9 mouse cellular contexts compared by ENCODE assay signal in the genomic region with DNA sequence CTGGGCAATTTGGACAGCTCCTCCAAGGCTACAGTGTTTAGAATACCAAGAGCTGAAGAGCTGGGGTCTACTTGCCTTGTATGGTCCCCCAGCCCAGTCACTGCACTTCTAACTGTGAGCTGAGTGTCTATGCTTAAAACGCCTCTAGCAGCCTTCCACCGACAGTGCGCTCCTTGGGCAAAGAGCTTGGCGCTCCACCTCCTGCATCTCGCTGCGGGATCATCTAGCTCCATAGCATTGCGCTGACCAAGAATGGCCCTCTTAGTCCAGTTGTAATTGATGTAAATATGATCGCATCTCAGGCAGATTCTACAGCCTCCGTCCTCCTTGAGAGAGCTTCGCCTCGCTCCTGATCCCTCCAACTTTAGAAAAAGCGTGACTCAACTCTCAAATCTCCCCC. TPM values are rescaled to one million over a fixed set of nuclear protein-coding genes. Genes with fewer than 3 reads are reported as not detected.
DNase-seq lines count a peak whose midpoint lies in the region; TF ChIP-seq lines count a peak whose summit lies in the region.
"Had no signal": no experiment of that assay in that cellular context is flagged by ENCODE, and none has a peak within 500 bp of the region (broad histone marks: within the 10 kb centered on the region; RNA-seq: fewer than 3 reads in every experiment).

No protein-coding gene starts in this region.

- peak overlapping the region; percentile 66 for H3K4me3 ChIP-seq in layer of hippocampus, adult 2 months
- peak overlapping the region; percentile 58 for H3K4me3 ChIP-seq in cortical plate, adult 2 months (ENCODE audit: insufficient read depth, low read length)

- TF ChIP-seq CTCF in layer of hippocampus, adult 2 months (conservative IDR thresholded peaks at IDR 0.05): no peak
- TF ChIP-seq CTCF in cortical plate, adult 2 months (IDR thresholded peaks at IDR 0.05; ENCODE audit: extremely low read depth, insufficient read depth, low read length): no peak

- 0 out of 2 replicates have a peak, but pooled peaks have one; percentile 35 for TF ChIP-seq POLR2A in cortical plate, adult 2 months (IDR thresholded peaks at IDR 0.05; ENCODE audit: extremely low read depth, insufficient read depth, low read length)

- no peak for DNase-seq in layer of hippocampus, adult 2 months (ENCODE audit: low spot score in 2 of 2)
- no peak for DNase-seq in layer of hippocampus, postnatal 25 days (ENCODE audit: extremely low spot score in 1 of 2, low spot score in 1 of 2)
- peak; percentile 15 for DNase-seq in mesoderm, embryonic 11.5 days (ENCODE audit: low read depth, low spot score)
- DNase-seq in right cerebral cortex, postnatal 25 days: peak; percentile 31
- DNase-seq in urinary bladder, adult 2 months (ENCODE audit: low spot score): no peak
- no peak for DNase-seq in adrenal gland, adult 18-20 months (ENCODE audit: low spot score in 2 of 2)
- DNase-seq in adrenal gland, adult 2 months: no peak

- H3K4me1 ChIP-seq in cortical plate, adult 2 months (ENCODE audit: control insufficient read depth, insufficient read depth, low read length): no peaks in the 10 kb centered on the region; the same call in 1 of the 2 replicates

- no peak overlapping the region; the same call in 1 of the 2 replicates for H3K27ac ChIP-seq in layer of hippocampus, adult 2 months
- H3K27ac ChIP-seq in cortical plate, adult 2 months (ENCODE audit: insufficient read depth, low read length): 0 out of 2 replicates have a peak overlapping the region, but pooled peaks have one; percentile 14
- H3K27ac ChIP-seq: macrophage had no signal

RNA-seq across cellular contexts. Expression of gene Dpp10, which starts 1.2 kb away (rescaled TPM):
- 10 to 100 TPM; 30.4 to 38.9 TPM for total RNA-seq in layer of hippocampus, adult 2 months (2021)
- 10 to 100 TPM; 30.8 to 36.1 TPM for total RNA-seq in layer of hippocampus, postnatal 25 days (2021)
- 66.9 and 71.1 TPM in 2 replicates for polyA plus RNA-seq in cortical plate, adult 2 months (2012; rRNA removed)
- polyA plus RNA-seq in urinary bladder, adult 2 months (2012; rRNA removed): 0.01 and 0.04 TPM in 2 replicates
- under 1 TPM; 0.13 to 0.30 TPM for total RNA-seq in adrenal gland, adult 18-20 months (2021)
- total RNA-seq in adrenal gland, adult 2 months (2021): 1 to 10 TPM in 1 of 2 experiments, under 1 TPM in 1; 0.35 to 1.2 TPM
- not detected in 2 replicates for polyA plus RNA-seq in adrenal gland, adult 2 months (2012; rRNA removed)
- polyA plus RNA-seq: macrophage had no signal

Comparison
In these comparisons a context has a peak if more than half of its experiments do, and no peak if none do; other contexts are left out.
1. DNase-seq: peak in mesoderm, embryonic 11.5 days (single experiment) and right cerebral cortex, postnatal 25 days (single experiment); none in layer of hippocampus, adult 2 months (0 of 2), layer of hippocampus, postnatal 25 days (0 of 2), urinary bladder, adult 2 months (single experiment), adrenal gland, adult 18-20 months (0 of 2) and adrenal gland, adult 2 months (single experiment).
2. RNA of gene Dpp10, which starts 1.2 kb away (total RNA-seq): 30.4 to 38.9 TPM in layer of hippocampus, adult 2 months and 30.8 to 36.1 TPM in layer of hippocampus, postnatal 25 days; 0.35 to 1.2 TPM in adrenal gland, adult 2 months and 0.13 to 0.30 TPM in adrenal gland, adult 18-20 months; every median in the first group is over 10 times any median in the second.